Mouse (Mus musculus): Measurements from ENCODE around the gene Senp1. TPM values are rescaled to one million over a fixed set of nuclear protein-coding genes. Genes with fewer than 3 reads are reported as not detected.

Gene Senp1
- polyA plus RNA-seq, 1 experiment = 10.4 TPM

- TF ChIP-seq E2F4 (IDR thresholded peaks at IDR 0.05; ENCODE audit: insufficient read depth) = no peak
- no peak for TF ChIP-seq MAX (IDR thresholded peaks at IDR 0.05; ENCODE audit: low read depth)
- TF ChIP-seq SRF (IDR thresholded peaks at IDR 0.05; ENCODE audit: control insufficient read depth, insufficient read length, low read depth) = no peak
- no peak for TF ChIP-seq TCF3 (IDR thresholded peaks at IDR 0.05; ENCODE audit: insufficient read length, low read depth)
- no peak for TF ChIP-seq TCF12 (IDR thresholded peaks at IDR 0.05; ENCODE audit: insufficient read depth, poor library complexity, severe bottlenecking)
- no peaks in the 10 kb centered on the region for H3K36me3 ChIP-seq (ENCODE audit: control insufficient read depth, insufficient read depth)
- H3K79me2 ChIP-seq (ENCODE audit: control insufficient read depth, insufficient read depth) = no peaks in the 10 kb centered on the region
- H3K4me2 ChIP-seq (ENCODE audit: low read depth) = no peak overlapping the region
- peaks cover 65% of the 10 kb centered on the region for H3K27me3 ChIP-seq (ENCODE audit: control insufficient read depth, insufficient read depth, insufficient read length)
- H3ac ChIP-seq (ENCODE audit: control insufficient read depth, insufficient read length) = no peak overlapping the region
- H3K4me3 ChIP-seq = no peak overlapping the region
Observed at GRCm38 (mm10) chr15:97990124-97990523, 103.4 kb downstream of the Senp1 start.

GRCm38 (mm10) chr15:97989544-97989943, 104.0 kb downstream of the Senp1 start:
- no peaks in the 10 kb centered on the region for H3K79me2 ChIP-seq (ENCODE audit: control insufficient read depth, insufficient read depth)
- H3K36me3 ChIP-seq (ENCODE audit: control insufficient read depth, insufficient read depth) = no peaks in the 10 kb centered on the region
- TF ChIP-seq MAX (IDR thresholded peaks at IDR 0.05; ENCODE audit: low read depth) (no peak), POLR2A (IDR thresholded peaks at IDR 0.05; ENCODE audit: insufficient read length, low read depth) (no peak), REST (IDR thresholded peaks at IDR 0.05; ENCODE audit: insufficient read depth, insufficient read length) (no peak), TCF12 (IDR thresholded peaks at IDR 0.05; ENCODE audit: insufficient read depth, poor library complexity, severe bottlenecking) (no peak), POLR2AphosphoS2 (IDR thresholded peaks at IDR 0.05; ENCODE audit: insufficient read length, low read depth) (no peak), E2F4 (IDR thresholded peaks at IDR 0.05; ENCODE audit: insufficient read depth) (no peak), MYOD1 (IDR thresholded peaks at IDR 0.05; ENCODE audit: control insufficient read depth in 1 of 3, insufficient read length in 2 of 3, low read depth in 2 of 3) (no peak), USF1 (IDR thresholded peaks at IDR 0.05; ENCODE audit: low read depth) (no peak), CEBPB (IDR thresholded peaks at IDR 0.05; ENCODE audit: insufficient read depth, poor library complexity, severe bottlenecking) (no peak), MYOG (IDR thresholded peaks at IDR 0.05; ENCODE audit: control insufficient read depth in 1 of 3, insufficient read depth in 1 of 3, insufficient read length in 2 of 3, low read depth in 2 of 3) (no peak), TCF3 (IDR thresholded peaks at IDR 0.05; ENCODE audit: insufficient read length, low read depth) (no peak), SRF (IDR thresholded peaks at IDR 0.05; ENCODE audit: control insufficient read depth, insufficient read length, low read depth) (no peak)
- H3K4me2 ChIP-seq (ENCODE audit: low read depth) = no peak overlapping the region
- peaks cover 65% of the 10 kb centered on the region for H3K27me3 ChIP-seq (ENCODE audit: control insufficient read depth, insufficient read depth, insufficient read length)
- H3K4me3 ChIP-seq = no peak overlapping the region
- no peak overlapping the region for H3ac ChIP-seq (ENCODE audit: control insufficient read depth, insufficient read length)

Other genes with a start within 250 kb of the Senp1 start
- gene Hdac7, start 249.2 kb downstream of the Senp1 start, polyA plus RNA-seq (2012; fragmentation: generic; extraction: Trizol) = 17.4 TPM
- 9.8 TPM for gene Vdr, start 183.1 kb downstream of the Senp1 start, polyA plus RNA-seq (2012; fragmentation: generic; extraction: Trizol)
- gene Tmem106c, start 129.5 kb downstream of the Senp1 start, polyA plus RNA-seq (2012; fragmentation: generic; extraction: Trizol) = 11.5 TPM
- gene Col2a1, start 89.0 kb downstream of the Senp1 start, polyA plus RNA-seq (2012; fragmentation: generic; extraction: Trizol) = 0.01 TPM
- 401 TPM for gene Pfkm, start 1.2 kb downstream of the Senp1 start, polyA plus RNA-seq (2012; fragmentation: generic; extraction: Trizol)
- gene Asb8, start 71.9 kb upstream of the Senp1 start, polyA plus RNA-seq (2012; fragmentation: generic; extraction: Trizol) = 50.3 TPM
- gene Ccdc184, start 73.4 kb upstream of the Senp1 start, polyA plus RNA-seq (2012; fragmentation: generic; extraction: Trizol) = 0.05 TPM
- not detected for gene Olfr288, start 101.8 kb upstream of the Senp1 start, polyA plus RNA-seq (2012; fragmentation: generic; extraction: Trizol)
- not detected for gene Gm44579, start 127.2 kb upstream of the Senp1 start, polyA plus RNA-seq (2012; fragmentation: generic; extraction: Trizol)
- not detected for gene Olfr287, start 127.3 kb upstream of the Senp1 start, polyA plus RNA-seq (2012; fragmentation: generic; extraction: Trizol)
- gene Olfr286, start 140.7 kb upstream of the Senp1 start, polyA plus RNA-seq (2012; fragmentation: generic; extraction: Trizol) = not detected
- not detected for gene H1fnt, start 163.5 kb upstream of the Senp1 start, polyA plus RNA-seq (2012; fragmentation: generic; extraction: Trizol)
- gene Zfp641, start 202.4 kb upstream of the Senp1 start, polyA plus RNA-seq (2012; fragmentation: generic; extraction: Trizol) = not detected
- gene Olfr285, start 223.6 kb upstream of the Senp1 start, polyA plus RNA-seq (2012; fragmentation: generic; extraction: Trizol) = not detected
- not detected for gene Olfr284, start 247.2 kb upstream of the Senp1 start, polyA plus RNA-seq (2012; fragmentation: generic; extraction: Trizol)

Measured in myocyte (in vitro differentiated cells).